Mouse (Mus musculus): Measurements from ENCODE around the gene Lrrc72.

Lrrc72 gene

GRCm38 (mm10) chr12:36189610-36190009, 63.6 kb downstream of the Lrrc72 start:
- no peak for DNase-seq

GRCm38 (mm10) chr12:36187081-36187480, 66.1 kb downstream of the Lrrc72 start:
- DNase-seq = no peak

- DNase-seq = no peak
These were observed 70.6 kb downstream of the Lrrc72 start for GRCm38 (mm10) chr12:36182570-36182969.

- DNase-seq = no peak
These were observed 76.0 kb downstream of the Lrrc72 start for GRCm38 (mm10) chr12:36177227-36177626.

- no peak for DNase-seq
These were observed 87.9 kb downstream of the Lrrc72 start for GRCm38 (mm10) chr12:36165299-36165698.

GRCm38 (mm10) chr12:36164126-36164791, 88.9 kb downstream of the Lrrc72 start:
- DNase-seq = no peak
